Comparison of ENCODE assay signal across 8 mouse cellular contexts in the genomic region with DNA sequence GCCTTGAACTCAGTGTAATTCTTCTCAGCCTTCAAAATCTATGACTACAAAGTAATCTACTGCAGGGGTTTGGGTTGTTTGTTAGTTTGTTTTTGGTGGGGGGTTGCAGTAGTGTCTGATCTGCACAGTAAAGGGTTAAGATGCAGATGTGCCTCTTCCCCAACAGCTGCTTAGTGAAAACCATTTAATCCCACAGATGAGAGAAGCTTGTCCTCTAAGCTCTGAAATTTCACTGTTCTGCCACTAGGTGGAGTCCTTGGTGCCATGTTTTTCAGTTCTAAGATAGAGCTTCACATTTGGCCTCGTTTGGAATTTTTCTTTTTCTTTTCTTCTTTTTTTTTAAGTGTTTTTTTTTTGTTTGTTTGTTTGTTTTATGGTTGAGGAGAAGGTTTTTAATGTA. TPM values are rescaled to one million over a fixed set of nuclear protein-coding genes. Genes with fewer than 3 reads are reported as not detected.
A peak's percentile ranks its signal among the peaks of the same experiment; 100 is the strongest.
DNase-seq lines count a peak whose midpoint lies in the region; ATAC-seq lines count a peak whose summit lies in the region.

No protein-coding gene starts in this region.

- H3K27me3 ChIP-seq in forebrain, embryonic 14.5 days (replicated peaks; ENCODE audit: control insufficient read depth, insufficient read depth, low read length), result no peaks in the 10 kb centered on the region
- H3K27me3 ChIP-seq in forebrain, embryonic 12.5 days, result no peaks in the 10 kb centered on the region
- H3K27me3 ChIP-seq in midbrain, embryonic 11.5 days (ENCODE audit: control insufficient read depth, insufficient read depth, low read length), result no peaks in the 10 kb centered on the region
- H3K27me3 ChIP-seq in midbrain, embryonic 10.5 days (ENCODE audit: low read depth, poor library complexity, severe bottlenecking), result no peaks in the 10 kb centered on the region

- no peak overlapping the region for H3K4me3 ChIP-seq in forebrain, embryonic 14.5 days (ENCODE audit: low read depth, low read length)
- H3K4me3 ChIP-seq in forebrain, embryonic 12.5 days (replicated peaks), result no peak overlapping the region
- H3K4me3 ChIP-seq in midbrain, embryonic 11.5 days (ENCODE audit: low read depth, low read length), result no peak overlapping the region
- H3K4me3 ChIP-seq in midbrain, embryonic 10.5 days, result no peak overlapping the region

- no peaks in the 10 kb centered on the region for H3K4me1 ChIP-seq in forebrain, embryonic 14.5 days (ENCODE audit: control insufficient read depth, insufficient read depth, low read length)
- no peaks in the 10 kb centered on the region for H3K4me1 ChIP-seq in forebrain, embryonic 12.5 days
- no peaks in the 10 kb centered on the region for H3K4me1 ChIP-seq in midbrain, embryonic 11.5 days (ENCODE audit: control insufficient read depth, insufficient read depth, low read length)
- no peaks in the 10 kb centered on the region for H3K4me1 ChIP-seq in midbrain, embryonic 10.5 days

- H3K4me2 ChIP-seq in forebrain, embryonic 14.5 days (ENCODE audit: low read length), result no peak overlapping the region
- H3K4me2 ChIP-seq in forebrain, embryonic 12.5 days, result no peak overlapping the region
- H3K4me2 ChIP-seq in midbrain, embryonic 11.5 days, result no peak overlapping the region

- no peak overlapping the region for H3K27ac ChIP-seq in forebrain, embryonic 14.5 days (ENCODE audit: low read depth, low read length)
- H3K27ac ChIP-seq in forebrain, embryonic 12.5 days, result no peak overlapping the region
- no peak overlapping the region for H3K27ac ChIP-seq in midbrain, embryonic 11.5 days (ENCODE audit: low read depth, low read length)
- no peak overlapping the region for H3K27ac ChIP-seq in midbrain, embryonic 10.5 days (replicated peaks)

- peak; percentile 29; the same call in 1 of the 2 replicates for ATAC-seq in forebrain, embryonic 14.5 days
- ATAC-seq in forebrain, embryonic 12.5 days (ENCODE audit: low FRiP score), result no peak
- ATAC-seq in midbrain, embryonic 11.5 days (ENCODE audit: low FRiP score), result no peak

- no peaks in the 10 kb centered on the region for H3K9me3 ChIP-seq in forebrain, embryonic 14.5 days (replicated peaks; ENCODE audit: control insufficient read depth, low read length)
- no peaks in the 10 kb centered on the region for H3K9me3 ChIP-seq in forebrain, embryonic 12.5 days
- H3K9me3 ChIP-seq in midbrain, embryonic 11.5 days (ENCODE audit: control insufficient read depth, low read length), result no peaks in the 10 kb centered on the region
- no peaks in the 10 kb centered on the region for H3K9me3 ChIP-seq in midbrain, embryonic 10.5 days (replicated peaks)

- H3K9ac ChIP-seq in forebrain, embryonic 14.5 days (ENCODE audit: low read length), result no peak overlapping the region
- H3K9ac ChIP-seq in forebrain, embryonic 12.5 days, result no peak overlapping the region
- H3K9ac ChIP-seq in midbrain, embryonic 11.5 days (ENCODE audit: low read length), result no peak overlapping the region

- DNase-seq in forebrain, embryonic 14.5 days (ENCODE audit: low spot score), result peak; percentile 73
- DNase-seq in midbrain, embryonic 11.5 days (ENCODE audit: low spot score, missing footprints), result peak; percentile 92
- DNase-seq in midbrain, embryonic 10.5 days (ENCODE audit: low spot score), result no peak
- peak; percentile 28 for DNase-seq in T-cell, adult 2 months (ENCODE audit: low spot score)
- DNase-seq in kidney, postnatal 36 days, result peak; percentile 24 to 33
- peak; percentile 7 for DNase-seq in right cerebral cortex, postnatal 25 days
- DNase-seq in adrenal gland, adult 8-10 months, result no peak

- H3K36me3 ChIP-seq in forebrain, embryonic 14.5 days (ENCODE audit: control insufficient read depth, insufficient read depth, low read length), result peaks cover 85% of the 10 kb centered on the region
- H3K36me3 ChIP-seq in forebrain, embryonic 12.5 days (replicated peaks), result peaks cover 88% of the 10 kb centered on the region
- peaks cover 10% of the 10 kb centered on the region; the same call in 1 of the 2 replicates for H3K36me3 ChIP-seq in midbrain, embryonic 11.5 days (ENCODE audit: control insufficient read depth, insufficient read depth, low read length)
- H3K36me3 ChIP-seq in midbrain, embryonic 10.5 days, result peaks cover 99% of the 10 kb centered on the region

- 6% methylated on average over 1 of the region's 1 CpGs for WGBS in forebrain, embryonic 14.5 days
- 33% methylated on average over 1 of the region's 1 CpGs for WGBS in forebrain, embryonic 12.5 days
- WGBS in midbrain, embryonic 11.5 days, result 33% methylated on average over 1 of the region's 1 CpGs
- 47% methylated on average over 1 of the region's 1 CpGs for WGBS in midbrain, embryonic 10.5 days

RNA-seq across cellular contexts. Expression of a gene that starts 12.7 kb away (rescaled TPM):
- polyA plus RNA-seq in forebrain, embryonic 14.5 days (2014; fragmentation: Nextera tagmentation; extraction: Ambion mirVana), result 22.7 and 25.5 TPM in 2 replicates
- polyA plus RNA-seq in forebrain, embryonic 12.5 days (2016; fragmentation: Nextera tagmentation; extraction: Ambion mirVana), result 39.0 and 39.1 TPM in 2 replicates
- polyA plus RNA-seq in midbrain, embryonic 11.5 days (2014; fragmentation: Nextera tagmentation; extraction: Ambion mirVana), result 34.1 and 35.1 TPM in 2 replicates
- polyA plus RNA-seq in midbrain, embryonic 10.5 days (2016; fragmentation: Nextera tagmentation; extraction: Ambion mirVana), result 39.0 and 42.1 TPM in 2 replicates
- total RNA-seq in adrenal gland, adult 8-10 months (2022), result 10 to 100 TPM; 21.8 to 30.1 (median 25.7) TPM

RNA-seq across cellular contexts. Expression of a gene that starts 29.3 kb away (rescaled TPM):
- polyA plus RNA-seq in forebrain, embryonic 14.5 days (2014; fragmentation: Nextera tagmentation; extraction: Ambion mirVana), result 2.4 and 2.5 TPM in 2 replicates
- polyA plus RNA-seq in forebrain, embryonic 12.5 days (2016; fragmentation: Nextera tagmentation; extraction: Ambion mirVana), result 0.17 TPM in 1 of 2 replicates, not detected in the other
- not detected in 2 replicates for polyA plus RNA-seq in midbrain, embryonic 11.5 days (2014; fragmentation: Nextera tagmentation; extraction: Ambion mirVana)
- polyA plus RNA-seq in midbrain, embryonic 10.5 days (2016; fragmentation: Nextera tagmentation; extraction: Ambion mirVana), result not detected in 2 replicates
- 1 to 10 TPM; 1.1 to 3.0 (median 1.4) TPM for total RNA-seq in adrenal gland, adult 8-10 months (2022)

RNA-seq across cellular contexts. Expression of a gene that starts 40.5 kb away (rescaled TPM):
- polyA plus RNA-seq in forebrain, embryonic 14.5 days (2014; fragmentation: Nextera tagmentation; extraction: Ambion mirVana), result 83.2 and 94.0 TPM in 2 replicates
- 98.3 and 98.4 TPM in 2 replicates for polyA plus RNA-seq in forebrain, embryonic 12.5 days (2016; fragmentation: Nextera tagmentation; extraction: Ambion mirVana)
- polyA plus RNA-seq in midbrain, embryonic 11.5 days (2014; fragmentation: Nextera tagmentation; extraction: Ambion mirVana), result 85.4 and 97.9 TPM in 2 replicates
- 134 and 144 TPM in 2 replicates for polyA plus RNA-seq in midbrain, embryonic 10.5 days (2016; fragmentation: Nextera tagmentation; extraction: Ambion mirVana)
- total RNA-seq in adrenal gland, adult 8-10 months (2022), result 10 to 100 TPM; 46.5 to 54.7 (median 50.7) TPM

RNA-seq across cellular contexts. Expression of a gene that starts 49.9 kb away (rescaled TPM):
- polyA plus RNA-seq in forebrain, embryonic 14.5 days (2014; fragmentation: Nextera tagmentation; extraction: Ambion mirVana), result 4,992 and 5,015 TPM in 2 replicates
- 3,507 and 3,679 TPM in 2 replicates for polyA plus RNA-seq in forebrain, embryonic 12.5 days (2016; fragmentation: Nextera tagmentation; extraction: Ambion mirVana)
- polyA plus RNA-seq in midbrain, embryonic 11.5 days (2014; fragmentation: Nextera tagmentation; extraction: Ambion mirVana), result 3,662 and 3,728 TPM in 2 replicates
- 2,611 and 2,764 TPM in 2 replicates for polyA plus RNA-seq in midbrain, embryonic 10.5 days (2016; fragmentation: Nextera tagmentation; extraction: Ambion mirVana)
- 100 to 1,000 TPM; 575 to 749 (median 648) TPM for total RNA-seq in adrenal gland, adult 8-10 months (2022)

Comparison
In these comparisons a context has a peak if more than half of its experiments do, and no peak if none do; other contexts are left out.
1. DNase-seq: peak in forebrain, embryonic 14.5 days (single experiment), midbrain, embryonic 11.5 days (single experiment), T-cell, adult 2 months (single experiment), kidney, postnatal 36 days (2 of 2) and right cerebral cortex, postnatal 25 days (single experiment); none in midbrain, embryonic 10.5 days (single experiment) and adrenal gland, adult 8-10 months (single experiment).